Mouse (Mus musculus): ENCODE measurements at regions not wholly inside any gene's neighbourhood (a gene's known extent, or its start where the extent isn't known, plus 50 kb on each side); places are given as distances from the start of the nearest gene placed in this dataset.

DNA sequence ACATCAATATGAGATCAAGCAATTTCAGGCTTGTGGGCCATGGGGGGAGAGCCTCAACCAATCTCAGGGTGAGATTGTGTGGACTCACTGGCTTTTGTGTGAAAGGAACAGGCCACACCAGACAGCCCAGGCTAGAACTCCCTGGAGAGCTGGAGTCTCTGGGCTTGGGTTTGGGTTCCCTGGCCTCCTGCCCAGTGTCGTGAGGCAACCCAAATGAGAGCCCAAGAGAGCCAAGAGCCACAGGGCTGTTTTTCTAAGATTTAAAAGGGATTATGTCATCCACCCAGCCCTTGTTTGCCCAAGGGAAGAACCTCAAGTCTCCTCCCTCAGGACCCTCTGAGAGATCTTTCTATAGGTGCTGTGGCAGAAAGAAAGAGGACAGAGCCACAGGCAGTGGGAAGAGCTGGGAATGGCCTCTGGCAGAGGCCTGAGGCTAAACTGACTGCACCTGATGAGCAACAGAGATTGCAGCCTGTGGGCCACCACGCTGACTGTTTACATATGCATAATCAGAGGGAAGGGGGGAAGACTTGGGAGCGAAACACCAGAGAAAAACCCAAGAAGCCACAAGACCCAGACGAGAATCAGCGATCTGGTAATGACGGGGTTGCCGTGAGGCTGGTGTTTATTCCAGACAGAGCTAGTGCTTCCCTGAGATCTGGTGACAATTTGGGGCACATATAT is 92.1 kb downstream of the Bcl2l11 start:
- no peak for DNase-seq

- no peak for DNase-seq
These were observed 93.1 kb downstream of the Bcl2l11 start for GRCm38 (mm10) chr2:128218961-128219360.

DNA sequence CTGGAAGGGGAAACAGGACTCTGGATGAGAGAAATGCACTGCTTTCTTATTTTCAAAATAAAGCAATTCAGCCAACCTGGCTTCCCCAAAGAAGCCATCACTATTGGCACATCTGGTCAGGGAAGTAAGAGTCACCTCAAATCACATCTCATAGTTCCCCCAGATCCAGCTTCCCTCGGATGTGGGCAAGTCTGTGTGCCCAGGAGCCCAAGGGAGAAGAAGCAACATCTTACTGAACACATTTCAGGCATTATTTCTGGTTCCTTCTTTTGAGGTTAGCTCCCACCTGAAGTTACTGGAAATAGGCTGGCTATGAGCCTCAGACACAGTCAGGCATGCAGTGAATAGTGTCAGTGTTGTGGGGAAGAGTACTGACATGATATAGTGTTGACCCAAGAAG is 95.2 kb downstream of the Bcl2l11 start:
- DNase-seq = no peak

DNA sequence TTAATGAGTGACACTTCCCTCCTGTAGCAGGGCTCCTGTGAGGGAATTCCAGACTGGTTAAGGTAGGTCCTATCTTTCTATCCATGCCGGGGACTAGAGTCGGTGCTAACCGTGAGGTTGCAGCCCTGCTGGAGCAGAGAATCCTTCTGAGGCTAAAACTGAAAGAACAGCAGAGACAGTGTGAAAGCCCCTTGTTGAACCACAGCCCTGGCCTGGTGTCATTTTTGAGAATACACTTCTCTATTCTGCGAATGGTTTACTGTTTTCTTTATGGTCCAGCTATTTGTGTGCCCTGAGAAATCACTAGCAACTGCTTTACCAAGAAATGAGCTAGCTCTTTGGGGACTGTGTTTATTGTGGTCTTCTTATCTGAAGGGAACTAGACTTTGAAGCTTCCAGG is 95.8 kb downstream of the Bcl2l11 start:
- DNase-seq = no peak

GRCm38 (mm10) chr2:128226465-128227047 is 100.7 kb downstream of the Bcl2l11 start:
- DNase-seq = no peak

- DNase-seq = no peak
These were observed 103.9 kb downstream of the Bcl2l11 start for GRCm38 (mm10) chr2:128229730-128230129.

DNA sequence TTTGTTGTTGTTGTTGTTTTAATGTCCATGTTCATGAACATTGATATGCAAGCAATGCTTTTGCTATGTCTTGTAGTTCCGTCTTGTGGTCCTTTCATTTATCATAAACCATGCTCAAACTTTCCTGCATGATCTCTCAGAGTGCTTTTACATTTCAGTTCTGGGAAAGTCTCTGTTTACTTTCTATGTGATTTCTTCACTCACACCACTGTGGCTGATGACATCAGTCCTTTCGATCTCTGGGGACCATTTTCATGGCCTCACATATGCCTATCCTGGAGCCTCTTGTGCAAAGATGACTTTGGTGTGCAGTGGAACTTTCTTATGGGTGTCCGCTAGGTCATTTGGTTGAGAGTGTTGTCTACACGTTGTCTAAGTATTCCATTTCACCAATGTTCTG is 105.1 kb downstream of the Bcl2l11 start:
- no peak for DNase-seq

DNA sequence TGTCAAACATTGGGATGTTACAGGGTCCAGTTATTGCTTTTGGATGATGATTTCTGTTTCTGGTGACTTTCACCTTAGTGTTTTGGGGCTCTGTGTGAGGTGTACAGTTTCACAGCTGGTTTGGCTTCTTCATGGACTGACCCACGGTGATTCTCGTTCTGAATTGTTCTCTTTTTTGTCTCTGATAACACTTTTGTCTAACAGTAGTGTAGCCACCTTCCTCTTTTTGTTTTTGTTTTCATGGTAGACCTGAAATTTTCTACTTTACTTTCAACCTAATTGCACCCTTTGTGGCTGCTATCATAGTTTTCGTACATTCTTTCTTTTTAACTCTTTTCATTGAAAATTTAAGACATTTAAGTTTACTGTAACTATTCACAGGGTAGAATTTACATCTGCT is 105.5 kb downstream of the Bcl2l11 start:
- no peak for DNase-seq

- no peak for DNase-seq
These were observed 106.2 kb downstream of the Bcl2l11 start for GRCm38 (mm10) chr2:128232027-128232426.

- no peak for DNase-seq
These were observed 109.3 kb downstream of the Bcl2l11 start for GRCm38 (mm10) chr2:128235127-128235526.

- no peak for DNase-seq
These were observed 113.6 kb downstream of the Bcl2l11 start for GRCm38 (mm10) chr2:128239451-128239850.

DNA sequence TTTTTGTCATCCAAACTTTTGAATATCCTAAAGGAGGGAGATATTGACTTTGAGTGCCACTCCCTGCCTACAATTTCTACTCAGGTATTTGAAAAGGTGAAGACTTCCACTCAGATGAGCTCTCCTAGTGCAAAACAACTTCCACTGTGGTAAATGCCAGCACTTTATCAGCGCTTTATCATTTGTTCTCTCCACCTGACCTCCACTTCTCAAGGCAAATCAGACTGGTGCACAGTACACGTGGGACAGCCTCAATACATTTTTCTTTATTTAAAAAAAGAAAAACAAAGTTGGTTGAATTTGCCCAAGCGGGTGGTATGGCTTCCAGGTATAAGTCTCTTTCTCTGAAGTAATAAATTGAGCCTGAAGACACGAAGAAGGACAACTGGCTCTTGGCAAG is 114.2 kb downstream of the Bcl2l11 start:
- no peak for DNase-seq

- DNase-seq = no peak
These were observed 114.9 kb downstream of the Bcl2l11 start for GRCm38 (mm10) chr2:128240536-128241279.

DNA sequence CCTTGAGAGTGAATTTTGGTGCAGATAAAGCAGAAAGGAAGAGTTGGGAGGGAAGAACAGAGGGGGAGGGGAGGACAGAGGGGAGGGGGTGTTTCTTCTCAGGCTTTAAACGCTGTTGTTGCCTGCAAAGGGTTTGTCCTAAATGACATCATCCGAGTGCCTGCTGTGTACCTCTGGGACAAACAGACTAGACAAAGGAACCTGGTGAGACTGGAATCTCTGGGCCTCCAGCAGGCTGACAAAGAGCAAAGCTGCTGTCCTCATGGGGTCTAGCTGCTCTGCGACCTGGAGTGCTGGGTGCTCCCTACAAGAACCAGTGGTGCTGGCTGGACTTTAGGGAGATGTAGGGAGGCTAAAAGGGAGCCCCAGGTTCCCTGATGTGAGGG is 115.4 kb downstream of the Bcl2l11 start:
- DNase-seq = no peak

DNA sequence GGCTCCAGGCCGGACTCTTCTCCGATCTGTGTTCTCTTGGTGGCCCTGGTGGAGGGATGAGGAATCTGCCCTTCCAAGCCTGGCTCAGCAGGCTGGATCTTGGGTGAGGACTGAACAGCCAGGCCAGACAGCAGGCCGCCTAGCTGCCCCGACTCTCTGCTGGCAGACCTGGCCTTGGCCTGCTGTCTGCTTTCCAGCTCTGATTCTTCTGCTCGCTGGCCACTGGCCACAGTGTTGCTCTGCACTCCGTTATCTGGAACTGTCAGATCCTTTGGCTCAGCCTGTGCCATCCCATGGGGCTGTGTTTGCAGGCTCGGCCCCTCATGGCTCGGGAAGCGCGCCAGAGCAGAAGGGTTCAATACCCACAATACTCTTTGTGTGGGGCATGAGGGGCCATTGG is 119.7 kb downstream of the Bcl2l11 start:
- DNase-seq = peak; percentile 85

DNA sequence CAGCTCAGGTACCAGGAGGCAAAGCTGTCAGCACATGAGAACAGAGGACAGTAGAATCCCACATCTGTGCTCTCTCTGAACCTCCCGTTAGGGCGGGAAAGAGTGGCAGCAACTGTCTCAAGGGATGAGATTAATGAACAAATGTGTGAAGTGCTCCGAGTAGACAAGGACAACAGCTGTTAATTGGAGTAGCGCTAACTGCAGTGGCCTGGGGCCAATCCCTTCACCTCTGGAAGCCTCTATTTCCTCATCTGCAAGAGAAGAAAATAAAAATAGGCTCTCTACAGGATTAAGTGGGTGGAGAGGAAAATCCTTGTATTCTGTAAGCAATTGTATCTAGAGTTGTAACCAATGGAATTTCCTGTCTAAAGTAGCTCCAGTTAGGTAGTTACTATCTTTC is 122.1 kb downstream of the Bcl2l11 start:
- no peak for DNase-seq

GRCm38 (mm10) chr2:128249188-128249587 is 123.3 kb downstream of the Bcl2l11 start:
- no peak for DNase-seq

DNA sequence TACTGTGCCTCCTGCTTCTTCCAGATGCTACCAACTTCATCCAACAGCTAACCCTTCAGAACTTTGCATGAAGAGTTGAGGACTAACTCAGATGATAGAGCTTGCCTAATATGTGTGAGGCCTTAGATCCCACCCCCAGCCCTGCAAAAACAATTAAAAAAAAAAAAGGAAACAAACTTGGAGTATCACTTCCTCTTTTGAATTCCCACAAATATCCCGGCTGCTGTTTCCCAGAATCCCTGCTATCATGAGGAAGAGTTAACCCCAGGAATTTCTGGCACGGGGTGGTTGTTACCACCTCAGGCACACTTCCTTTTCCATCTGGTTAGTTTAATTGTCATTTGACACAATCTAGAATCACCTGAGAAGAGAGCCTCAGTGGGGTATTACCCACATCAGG is 123.8 kb downstream of the Bcl2l11 start:
- no peak for DNase-seq

DNA sequence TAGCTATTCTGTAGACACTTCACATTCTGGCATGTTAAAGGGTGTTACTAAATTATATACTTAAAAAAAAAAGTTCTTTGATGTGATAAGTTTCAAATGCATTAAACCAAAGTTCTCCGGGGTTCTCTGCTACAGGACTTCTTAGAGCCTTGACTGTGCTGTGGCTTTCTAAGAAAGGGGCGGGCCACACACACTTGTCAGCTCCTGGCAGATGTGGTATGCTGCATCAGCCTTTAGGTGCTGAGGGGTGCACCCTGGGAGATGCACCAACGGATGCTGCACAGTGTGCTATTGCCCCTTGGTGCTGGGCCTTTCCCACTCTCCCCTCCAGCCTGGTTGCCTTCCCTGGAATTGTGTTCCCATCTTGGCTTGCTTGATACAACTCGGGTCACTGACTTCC is 125.0 kb downstream of the Bcl2l11 start:
- no peak for DNase-seq

DNA sequence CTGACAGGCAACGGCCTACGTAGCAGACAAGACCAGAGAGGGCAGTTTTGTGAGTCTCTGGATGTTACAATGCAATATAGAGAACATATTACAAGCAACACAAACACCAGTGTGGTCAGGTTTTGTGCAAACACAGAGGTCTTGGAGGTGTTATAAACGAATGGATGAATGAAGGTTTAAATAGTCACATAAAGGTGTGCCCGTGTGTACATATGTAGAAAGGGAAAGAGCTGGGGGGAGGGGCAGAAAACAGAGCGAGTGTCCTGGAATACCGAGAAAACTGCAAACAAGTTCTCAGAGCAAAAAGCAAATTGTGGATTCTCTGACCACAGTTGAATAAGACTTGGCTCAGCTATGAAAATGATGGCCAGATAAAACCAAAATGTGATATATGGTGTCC is 130.8 kb downstream of the Bcl2l11 start:
- DNase-seq = no peak

DNA sequence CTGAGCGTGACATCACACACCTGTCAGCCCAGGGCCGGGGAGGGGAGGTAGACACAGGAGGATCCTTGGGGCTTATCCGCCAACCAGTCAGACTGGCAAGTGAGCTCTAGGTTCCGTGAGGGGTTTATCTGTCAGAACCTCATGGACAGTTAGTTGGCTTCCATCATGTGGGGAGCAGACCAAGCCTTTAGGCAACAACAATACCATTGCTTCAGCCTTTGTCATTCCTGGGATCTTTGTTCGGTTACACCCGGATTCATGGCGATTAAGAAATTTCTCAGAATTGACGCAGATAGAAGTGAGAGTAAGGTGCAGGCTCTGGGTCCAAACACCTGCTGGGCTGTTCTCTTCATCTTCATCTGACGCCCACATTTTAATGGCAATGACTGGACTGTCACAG is 131.4 kb downstream of the Bcl2l11 start:
- DNase-seq = no peak

GRCm38 (mm10) chr2:128263880-128264279 is 138.0 kb downstream of the Bcl2l11 start:
- no peak for DNase-seq

DNA sequence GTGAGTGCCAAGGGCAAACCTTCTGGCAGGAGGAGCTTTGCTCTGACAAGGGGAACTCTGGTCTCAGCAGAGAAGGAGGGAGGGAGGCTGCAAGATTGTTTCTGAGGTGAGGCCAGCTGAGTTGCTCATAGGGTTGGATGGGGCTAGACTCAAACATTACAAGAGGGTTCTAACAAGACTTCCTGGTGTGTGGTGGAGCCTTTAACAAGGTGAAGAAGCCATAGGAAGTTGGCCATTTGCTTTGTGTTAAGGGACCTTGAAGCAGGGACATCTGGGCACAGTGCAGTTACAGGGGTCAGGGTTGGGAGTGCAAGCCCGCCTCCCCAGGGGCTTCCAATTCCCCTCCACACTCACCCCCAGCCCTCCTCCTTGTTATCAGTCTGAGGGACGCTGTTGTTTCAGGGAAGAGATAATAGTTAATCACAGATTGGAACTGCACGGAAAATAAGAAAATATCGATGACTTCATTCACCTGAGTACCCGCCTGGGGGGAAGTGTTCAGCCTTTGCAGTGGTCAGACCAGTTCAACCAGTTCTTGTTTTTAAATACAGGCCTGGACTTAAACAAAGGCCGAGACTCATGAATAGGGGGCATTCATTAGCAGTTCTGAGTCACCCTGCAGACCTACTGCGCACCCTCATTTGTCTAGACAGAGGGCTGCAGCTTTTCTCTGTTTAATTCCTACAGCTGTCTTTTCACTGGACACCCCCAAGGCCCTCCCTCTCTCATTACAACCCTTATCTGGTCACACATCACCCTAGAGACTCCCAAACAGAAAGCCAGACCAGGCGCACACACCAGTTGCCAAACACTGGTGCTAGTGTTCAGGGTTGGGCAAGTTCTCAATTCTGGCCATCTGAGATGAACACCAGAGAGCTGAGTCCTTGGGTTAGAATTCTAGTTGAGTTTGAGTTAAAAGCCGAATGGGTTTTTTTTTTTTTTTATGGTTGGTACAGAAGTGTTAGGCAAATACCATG is 139.5 kb downstream of the Bcl2l11 start:
- DNase-seq = no peak
